Comparison of ENCODE assay signal across 8 mouse cellular contexts in the genomic region with DNA sequence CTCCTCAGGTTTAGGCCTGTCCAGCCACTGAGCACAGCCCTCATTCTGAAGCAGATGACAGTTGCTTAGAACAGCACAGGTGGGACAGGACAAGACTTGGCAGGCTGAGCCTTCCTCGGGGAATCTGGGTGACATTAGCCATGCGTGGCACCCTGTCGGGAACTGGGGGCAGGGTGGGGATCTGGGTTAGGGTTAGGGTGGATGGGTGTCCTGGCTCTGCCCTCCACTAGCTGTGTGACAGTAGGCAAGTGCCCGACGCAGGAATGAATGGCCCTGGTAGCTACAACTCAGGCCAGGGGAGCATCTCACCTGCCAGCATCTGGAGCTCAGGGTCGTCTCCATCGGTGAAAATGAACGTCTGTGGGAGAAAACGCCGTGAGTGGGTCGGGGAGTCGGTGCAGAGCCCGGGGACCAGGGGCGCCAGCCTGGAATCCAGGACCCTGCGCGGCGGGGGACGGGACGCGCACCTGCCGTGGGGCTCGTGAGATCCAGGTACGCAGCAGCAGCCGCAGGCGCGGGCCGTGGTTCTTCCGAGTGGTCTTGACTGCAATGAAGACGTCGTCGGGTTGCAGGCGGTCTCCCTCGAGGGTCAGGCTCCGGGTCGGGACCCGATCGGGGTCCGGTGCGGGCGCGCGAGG. TPM values are rescaled to one million over a fixed set of nuclear protein-coding genes. Genes with fewer than 3 reads are reported as not detected.
DNase-seq lines count a peak whose midpoint lies in the region; ATAC-seq lines count a peak whose summit lies in the region.

No protein-coding gene starts in this region.

- no peaks in the 10 kb centered on the region for H3K9me3 ChIP-seq in lung, embryonic 16.5 days (ENCODE audit: control insufficient read depth, low read length)
- no peaks in the 10 kb centered on the region for H3K9me3 ChIP-seq in embryonic facial prominence, embryonic 12.5 days
- no peaks in the 10 kb centered on the region for H3K9me3 ChIP-seq in hindbrain, embryonic 15.5 days
- no peaks in the 10 kb centered on the region for H3K9me3 ChIP-seq in midbrain, embryonic 12.5 days

- H3K36me3 ChIP-seq in lung, embryonic 16.5 days (ENCODE audit: control insufficient read depth, insufficient read depth, low read length), result peaks cover 18% of the 10 kb centered on the region
- H3K36me3 ChIP-seq in embryonic facial prominence, embryonic 12.5 days, result peaks cover 38% of the 10 kb centered on the region
- H3K36me3 ChIP-seq in hindbrain, embryonic 15.5 days, result peaks cover 36% of the 10 kb centered on the region
- peaks cover 48% of the 10 kb centered on the region for H3K36me3 ChIP-seq in midbrain, embryonic 12.5 days

- H3K4me2 ChIP-seq in lung, embryonic 16.5 days (ENCODE audit: low read depth, low read length), result peak overlapping the region; percentile 96
- H3K4me2 ChIP-seq in embryonic facial prominence, embryonic 12.5 days (replicated peaks), result peak overlapping the region; percentile 98
- peak overlapping the region; percentile 87 for H3K4me2 ChIP-seq in hindbrain, embryonic 15.5 days
- peak overlapping the region; percentile 94 for H3K4me2 ChIP-seq in midbrain, embryonic 12.5 days (replicated peaks)

- H3K4me3 ChIP-seq in lung, embryonic 16.5 days (ENCODE audit: low read length), result peak overlapping the region; percentile 91
- H3K4me3 ChIP-seq in embryonic facial prominence, embryonic 12.5 days, result peak overlapping the region; percentile 99
- peak overlapping the region; percentile 98 for H3K4me3 ChIP-seq in hindbrain, embryonic 15.5 days
- H3K4me3 ChIP-seq in midbrain, embryonic 12.5 days, result peak overlapping the region; percentile 80

- ATAC-seq in lung, embryonic 16.5 days (ENCODE audit: low read depth), result peak; percentile 10
- peak; percentile 10; the same call in 1 of the 2 replicates for ATAC-seq in embryonic facial prominence, embryonic 12.5 days (ENCODE audit: insufficient number of reproducible peaks, insufficient read depth, low FRiP score, low TSS enrichment)
- ATAC-seq in hindbrain, embryonic 15.5 days (ENCODE audit: low FRiP score, low read depth), result peak; percentile 13; the same call in 1 of the 2 replicates
- ATAC-seq in midbrain, embryonic 12.5 days (ENCODE audit: low FRiP score, low read depth), result peak; percentile 29; the same call in 1 of the 2 replicates

- H3K27ac ChIP-seq in lung, embryonic 16.5 days (ENCODE audit: low read length), result peak overlapping the region; percentile 77
- peak overlapping the region; percentile 84 for H3K27ac ChIP-seq in embryonic facial prominence, embryonic 12.5 days
- H3K27ac ChIP-seq in hindbrain, embryonic 15.5 days (replicated peaks), result peak overlapping the region; percentile 89
- H3K27ac ChIP-seq in midbrain, embryonic 12.5 days (replicated peaks), result peak overlapping the region; percentile 46

- H3K9ac ChIP-seq in lung, embryonic 16.5 days (ENCODE audit: low read length), result peak overlapping the region; percentile 97
- H3K9ac ChIP-seq in embryonic facial prominence, embryonic 12.5 days, result peak overlapping the region; percentile 96
- H3K9ac ChIP-seq in hindbrain, embryonic 15.5 days, result peak overlapping the region; percentile 99
- peak overlapping the region; percentile 84 for H3K9ac ChIP-seq in midbrain, embryonic 12.5 days (replicated peaks)

- 1% methylated on average over 42 of the region's 42 CpGs for WGBS in lung, embryonic 16.5 days
- WGBS in embryonic facial prominence, embryonic 12.5 days, result 1% methylated on average over 42 of the region's 42 CpGs
- WGBS in hindbrain, embryonic 15.5 days, result 2% methylated on average over 28 of the region's 42 CpGs
- WGBS in midbrain, embryonic 12.5 days, result 3% methylated on average over 40 of the region's 42 CpGs

- H3K27me3 ChIP-seq in lung, embryonic 16.5 days (ENCODE audit: control insufficient read depth, insufficient read depth, low read depth, low read length), result no peaks in the 10 kb centered on the region
- H3K27me3 ChIP-seq in embryonic facial prominence, embryonic 12.5 days, result no peaks in the 10 kb centered on the region
- H3K27me3 ChIP-seq in hindbrain, embryonic 15.5 days, result no peaks in the 10 kb centered on the region
- H3K27me3 ChIP-seq in midbrain, embryonic 12.5 days, result peaks cover 4% of the 10 kb centered on the region; the same call in 1 of the 2 replicates

- peaks cover 17% of the 10 kb centered on the region for H3K4me1 ChIP-seq in lung, embryonic 16.5 days (replicated peaks; ENCODE audit: control insufficient read depth, insufficient read depth, low read length)
- peaks cover 13% of the 10 kb centered on the region for H3K4me1 ChIP-seq in embryonic facial prominence, embryonic 12.5 days
- peaks cover 31% of the 10 kb centered on the region for H3K4me1 ChIP-seq in hindbrain, embryonic 15.5 days (replicated peaks)
- peaks cover 22% of the 10 kb centered on the region for H3K4me1 ChIP-seq in midbrain, embryonic 12.5 days

- no peak for DNase-seq in lung, postnatal 10 days
- no peak for DNase-seq in ovary, postnatal 36 days (ENCODE audit: low spot score)
- DNase-seq in embryo, embryonic 10 days (ENCODE audit: low spot score), result no peak
- DNase-seq in testis, postnatal 10 days (ENCODE audit: low spot score), result no peak

RNA-seq across cellular contexts. Expression of gene Rfng, which starts 0.5 kb away (rescaled TPM):
- polyA plus RNA-seq in lung, embryonic 16.5 days (2015; fragmentation: Nextera tagmentation; extraction: Ambion mirVana), result 39.3 and 43.0 TPM in 2 replicates
- polyA plus RNA-seq in embryonic facial prominence, embryonic 12.5 days (2016; fragmentation: Nextera tagmentation; extraction: Ambion mirVana), result 47.0 and 47.2 TPM in 2 replicates
- 119 and 141 TPM in 2 replicates for polyA plus RNA-seq in hindbrain, embryonic 15.5 days (2015; fragmentation: Nextera tagmentation; extraction: Ambion mirVana)
- polyA plus RNA-seq in midbrain, embryonic 12.5 days (2016; fragmentation: Nextera tagmentation; extraction: Ambion mirVana), result 63.4 and 66.4 TPM in 2 replicates

RNA-seq across cellular contexts. Expression of gene Gps1, which starts 0.5 kb away (rescaled TPM):
- polyA plus RNA-seq in lung, embryonic 16.5 days (2015; fragmentation: Nextera tagmentation; extraction: Ambion mirVana), result 187 and 188 TPM in 2 replicates
- 243 and 245 TPM in 2 replicates for polyA plus RNA-seq in embryonic facial prominence, embryonic 12.5 days (2016; fragmentation: Nextera tagmentation; extraction: Ambion mirVana)
- 275 and 300 TPM in 2 replicates for polyA plus RNA-seq in hindbrain, embryonic 15.5 days (2015; fragmentation: Nextera tagmentation; extraction: Ambion mirVana)
- 235 and 248 TPM in 2 replicates for polyA plus RNA-seq in midbrain, embryonic 12.5 days (2016; fragmentation: Nextera tagmentation; extraction: Ambion mirVana)

RNA-seq across cellular contexts. Expression of gene Dus1l, which starts 12.7 kb away (rescaled TPM):
- 74.0 and 80.9 TPM in 2 replicates for polyA plus RNA-seq in lung, embryonic 16.5 days (2015; fragmentation: Nextera tagmentation; extraction: Ambion mirVana)
- 66.1 and 70.5 TPM in 2 replicates for polyA plus RNA-seq in embryonic facial prominence, embryonic 12.5 days (2016; fragmentation: Nextera tagmentation; extraction: Ambion mirVana)
- 45.2 and 48.6 TPM in 2 replicates for polyA plus RNA-seq in hindbrain, embryonic 15.5 days (2015; fragmentation: Nextera tagmentation; extraction: Ambion mirVana)
- polyA plus RNA-seq in midbrain, embryonic 12.5 days (2016; fragmentation: Nextera tagmentation; extraction: Ambion mirVana), result 64.2 and 67.6 TPM in 2 replicates

RNA-seq across cellular contexts. Expression of gene Hmga1b, which starts 21.0 kb away (rescaled TPM):
- 3.9 and 5.0 TPM in 2 replicates for polyA plus RNA-seq in lung, embryonic 16.5 days (2015; fragmentation: Nextera tagmentation; extraction: Ambion mirVana)
- polyA plus RNA-seq in embryonic facial prominence, embryonic 12.5 days (2016; fragmentation: Nextera tagmentation; extraction: Ambion mirVana), result 4.2 and 5.8 TPM in 2 replicates
- 2.1 and 2.9 TPM in 2 replicates for polyA plus RNA-seq in hindbrain, embryonic 15.5 days (2015; fragmentation: Nextera tagmentation; extraction: Ambion mirVana)
- 5.4 and 6.8 TPM in 2 replicates for polyA plus RNA-seq in midbrain, embryonic 12.5 days (2016; fragmentation: Nextera tagmentation; extraction: Ambion mirVana)

RNA-seq across cellular contexts. Expression of gene Fasn, which starts 40.8 kb away (rescaled TPM):
- 50.6 and 53.5 TPM in 2 replicates for polyA plus RNA-seq in lung, embryonic 16.5 days (2015; fragmentation: Nextera tagmentation; extraction: Ambion mirVana)
- polyA plus RNA-seq in embryonic facial prominence, embryonic 12.5 days (2016; fragmentation: Nextera tagmentation; extraction: Ambion mirVana), result 74.2 and 77.0 TPM in 2 replicates
- 90.0 and 94.7 TPM in 2 replicates for polyA plus RNA-seq in hindbrain, embryonic 15.5 days (2015; fragmentation: Nextera tagmentation; extraction: Ambion mirVana)
- polyA plus RNA-seq in midbrain, embryonic 12.5 days (2016; fragmentation: Nextera tagmentation; extraction: Ambion mirVana), result 139 and 140 TPM in 2 replicates
